Mouse (Mus musculus): ENCODE data around the gene Slc31a1. TPM values are rescaled to one million over a fixed set of nuclear protein-coding genes. Genes with fewer than 3 reads are reported as not detected.
A peak's percentile ranks its signal among the peaks of the same experiment; 100 is the strongest.

The Slc31a1 gene
- polyA plus RNA-seq, 1 experiment from 2014 or later: 63.7 TPM

DNA sequence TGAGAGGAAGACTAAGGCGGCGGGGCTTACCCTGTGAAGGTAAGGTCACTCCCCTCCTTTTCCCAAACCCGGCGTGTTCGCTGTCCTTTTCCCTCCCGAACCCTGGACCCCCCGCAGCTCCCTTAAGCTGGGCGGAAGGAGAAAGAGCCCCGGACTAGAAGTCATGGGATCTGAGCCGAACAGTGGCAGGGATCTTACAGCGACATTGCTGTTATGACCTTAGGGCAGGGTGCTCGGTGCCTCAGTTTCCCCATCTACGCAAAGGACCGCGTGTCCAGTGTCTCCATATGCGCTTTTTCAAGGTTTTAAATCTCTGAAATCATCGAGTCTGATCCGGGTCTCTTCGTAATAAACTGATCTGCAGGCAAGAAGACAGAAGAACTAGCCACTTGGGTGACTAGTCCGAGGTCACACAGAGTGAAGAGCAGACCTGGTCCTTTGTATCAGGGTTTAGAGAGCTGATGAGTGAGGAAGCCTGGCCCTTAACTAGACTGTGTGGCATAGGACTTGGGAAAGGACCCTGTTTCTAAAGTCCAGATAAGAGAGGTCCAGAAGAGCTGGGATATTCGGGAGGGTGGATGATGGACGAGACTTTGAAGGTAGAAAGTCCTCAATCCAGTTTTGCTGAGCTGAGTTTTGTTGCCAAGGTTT is 403 bp downstream of the Slc31a1 start:
- Histone ChIP-seq H3K9me3 (replicated peaks; ENCODE audit: control insufficient read depth, low read length) (no peaks in the 10 kb centered on the region), H3K36me3 (ENCODE audit: control insufficient read depth, insufficient read depth) (no peaks in the 10 kb centered on the region), H3K4me1 (ENCODE audit: control insufficient read depth, low read depth, low read length) (peaks cover 23% of the 10 kb centered on the region), H3K27ac (ENCODE audit: low read length) (peak overlapping the region; percentile 62), H3K9ac (ENCODE audit: low read depth, low read length) (peak overlapping the region; percentile 74), H3K4me2 (ENCODE audit: low read depth, low read length) (peak overlapping the region; percentile 87), H3K27me3 (ENCODE audit: control insufficient read depth, insufficient read depth, low read depth, low read length) (no peaks in the 10 kb centered on the region), H3K4me3 (ENCODE audit: low read depth, low read length) (peak overlapping the region; percentile 77)
- ATAC-seq (ENCODE audit: low read depth): no peak
- WGBS (ENCODE audit: insufficient replicate concordance): under 1% methylated on average over 22 of the region's 22 CpGs

GRCm38 (mm10) chr4:62361571-62361970 is 1.0 kb downstream of the Slc31a1 start:
- H3K9me3 ChIP-seq (replicated peaks; ENCODE audit: control insufficient read depth, low read length): no peaks in the 10 kb centered on the region
- peak overlapping the region; percentile 87 for H3K4me2 ChIP-seq (ENCODE audit: low read depth, low read length)
- peak overlapping the region; percentile 74 for H3K9ac ChIP-seq (ENCODE audit: low read depth, low read length)
- no peaks in the 10 kb centered on the region for H3K36me3 ChIP-seq (ENCODE audit: control insufficient read depth, insufficient read depth)
- WGBS (ENCODE audit: insufficient replicate concordance): 20% methylated on average over 6 of the region's 6 CpGs
- H3K4me3 ChIP-seq (ENCODE audit: low read depth, low read length): peak overlapping the region; percentile 77
- no peak for ATAC-seq (ENCODE audit: low read depth)
- H3K27ac ChIP-seq (ENCODE audit: low read length): peak overlapping the region; percentile 62
- no peaks in the 10 kb centered on the region for H3K27me3 ChIP-seq (ENCODE audit: control insufficient read depth, insufficient read depth, low read depth, low read length)
- H3K4me1 ChIP-seq (ENCODE audit: control insufficient read depth, low read depth, low read length): peaks cover 23% of the 10 kb centered on the region

DNA sequence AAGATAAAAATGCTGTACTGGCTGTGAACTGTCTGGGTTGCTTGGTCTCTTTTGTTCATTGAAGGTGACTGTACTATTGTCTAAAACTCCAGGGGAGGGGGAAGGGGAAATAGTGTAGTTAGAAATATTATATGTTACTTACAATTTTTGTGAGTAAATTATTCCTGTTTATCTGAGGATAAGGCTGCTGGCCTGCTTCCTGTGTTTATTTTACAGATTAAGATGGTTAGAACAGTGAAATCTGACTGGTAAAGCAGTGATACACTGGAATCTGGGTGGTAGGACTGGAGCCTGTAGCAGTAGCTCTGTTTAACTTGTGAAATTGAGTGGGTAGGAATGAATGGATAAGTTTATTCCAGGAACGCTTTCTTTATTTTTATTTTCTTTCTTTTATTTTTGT is 1.5 kb downstream of the Slc31a1 start:
- Histone ChIP-seq H3K9ac (ENCODE audit: low read depth, low read length) (peak overlapping the region; percentile 74), H3K9me3 (replicated peaks; ENCODE audit: control insufficient read depth, low read length) (no peaks in the 10 kb centered on the region), H3K4me3 (ENCODE audit: low read depth, low read length) (peak overlapping the region; percentile 77), H3K4me2 (ENCODE audit: low read depth, low read length) (peak overlapping the region; percentile 87), H3K27ac (ENCODE audit: low read length) (peak overlapping the region; percentile 62), H3K27me3 (ENCODE audit: control insufficient read depth, insufficient read depth, low read depth, low read length) (no peaks in the 10 kb centered on the region), H3K36me3 (ENCODE audit: control insufficient read depth, insufficient read depth) (no peaks in the 10 kb centered on the region), H3K4me1 (ENCODE audit: control insufficient read depth, low read depth, low read length) (peaks cover 23% of the 10 kb centered on the region)
- 72% methylated on average over 1 of the region's 1 CpGs for WGBS (ENCODE audit: insufficient replicate concordance)
- no peak for ATAC-seq (ENCODE audit: low read depth)

- no peaks in the 10 kb centered on the region for H3K27me3 ChIP-seq (ENCODE audit: control insufficient read depth, insufficient read depth, low read depth, low read length)
- peaks cover 27% of the 10 kb centered on the region for H3K4me1 ChIP-seq (ENCODE audit: control insufficient read depth, low read depth, low read length)
- H3K4me3 ChIP-seq (ENCODE audit: low read depth, low read length): peak overlapping the region; percentile 18; the same call in 1 of the 2 replicates
- WGBS (ENCODE audit: insufficient replicate concordance): 39% methylated on average over 2 of the region's 2 CpGs
- peak overlapping the region; percentile 87 for H3K4me2 ChIP-seq (ENCODE audit: low read depth, low read length)
- H3K9ac ChIP-seq (ENCODE audit: low read depth, low read length): no peak overlapping the region
- ATAC-seq (ENCODE audit: low read depth): no peak
- H3K36me3 ChIP-seq (ENCODE audit: control insufficient read depth, insufficient read depth): no peaks in the 10 kb centered on the region
- H3K9me3 ChIP-seq (replicated peaks; ENCODE audit: control insufficient read depth, low read length): no peaks in the 10 kb centered on the region
- no peak overlapping the region for H3K27ac ChIP-seq (ENCODE audit: low read length)
Observed at GRCm38 (mm10) chr4:62362437-62362836, 1.9 kb downstream of the Slc31a1 start.

DNA sequence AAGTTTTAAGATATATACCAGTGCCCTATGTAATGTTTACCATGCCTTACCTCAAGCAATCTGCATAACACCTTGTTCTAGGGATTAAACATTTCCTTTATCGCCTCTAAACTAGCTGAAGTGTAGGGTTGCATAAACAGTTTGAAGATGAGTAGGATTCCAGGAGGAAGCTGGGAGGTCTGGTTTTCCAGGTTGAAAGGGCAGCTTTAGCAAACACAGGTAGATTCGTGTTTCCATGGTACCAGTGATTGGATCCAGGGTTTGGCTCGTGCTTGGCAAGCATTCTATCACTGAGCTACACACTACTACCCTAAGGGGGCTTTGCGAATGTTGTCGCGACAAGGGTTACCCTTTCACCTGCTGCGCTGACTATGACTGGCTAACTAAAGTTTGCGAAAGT is 3.8 kb downstream of the Slc31a1 start:
- Histone ChIP-seq H3K4me2 (ENCODE audit: low read depth, low read length) (0 out of 2 replicates have a peak overlapping the region, but pooled peaks have one; percentile 7), H3K4me3 (ENCODE audit: low read depth, low read length) (no peak overlapping the region), H3K9me3 (replicated peaks; ENCODE audit: control insufficient read depth, low read length) (no peaks in the 10 kb centered on the region), H3K27me3 (ENCODE audit: control insufficient read depth, insufficient read depth, low read depth, low read length) (no peaks in the 10 kb centered on the region), H3K27ac (ENCODE audit: low read length) (no peak overlapping the region; the same call in 1 of the 2 replicates), H3K36me3 (ENCODE audit: control insufficient read depth, insufficient read depth) (no peaks in the 10 kb centered on the region), H3K9ac (ENCODE audit: low read depth, low read length) (no peak overlapping the region), H3K4me1 (ENCODE audit: control insufficient read depth, low read depth, low read length) (peaks cover 26% of the 10 kb centered on the region)
- 77% methylated on average over 8 of the region's 8 CpGs for WGBS (ENCODE audit: insufficient replicate concordance)
- ATAC-seq (ENCODE audit: low read depth): no peak

- 62% methylated on average over 4 of the region's 4 CpGs for WGBS (ENCODE audit: insufficient replicate concordance)
- ATAC-seq (ENCODE audit: low read depth): no peak
- Histone ChIP-seq H3K4me1 (ENCODE audit: control insufficient read depth, low read depth, low read length) (peaks cover 39% of the 10 kb centered on the region), H3K9ac (ENCODE audit: low read depth, low read length) (no peak overlapping the region), H3K27me3 (ENCODE audit: control insufficient read depth, insufficient read depth, low read depth, low read length) (no peaks in the 10 kb centered on the region), H3K4me3 (ENCODE audit: low read depth, low read length) (no peak overlapping the region), H3K27ac (ENCODE audit: low read length) (peak overlapping the region; percentile 54), H3K4me2 (ENCODE audit: low read depth, low read length) (no peak overlapping the region; the same call in 1 of the 2 replicates), H3K36me3 (ENCODE audit: control insufficient read depth, insufficient read depth) (no peaks in the 10 kb centered on the region), H3K9me3 (replicated peaks; ENCODE audit: control insufficient read depth, low read length) (no peaks in the 10 kb centered on the region)
Observed at GRCm38 (mm10) chr4:62366291-62366690, 5.8 kb downstream of the Slc31a1 start.

- Histone ChIP-seq H3K9ac (ENCODE audit: low read depth, low read length) (no peak overlapping the region), H3K4me1 (ENCODE audit: control insufficient read depth, low read depth, low read length) (peaks cover 50% of the 10 kb centered on the region), H3K4me3 (ENCODE audit: low read depth, low read length) (no peak overlapping the region), H3K4me2 (ENCODE audit: low read depth, low read length) (peak overlapping the region; percentile 14; the same call in 1 of the 2 replicates), H3K27me3 (ENCODE audit: control insufficient read depth, insufficient read depth, low read depth, low read length) (no peaks in the 10 kb centered on the region), H3K27ac (ENCODE audit: low read length) (peak overlapping the region; percentile 16), H3K36me3 (ENCODE audit: control insufficient read depth, insufficient read depth) (no peaks in the 10 kb centered on the region), H3K9me3 (replicated peaks; ENCODE audit: control insufficient read depth, low read length) (no peaks in the 10 kb centered on the region)
- ATAC-seq (ENCODE audit: low read depth): peak; percentile 19; the same call in 1 of the 2 replicates
- 42% methylated on average over 6 of the region's 6 CpGs for WGBS (ENCODE audit: insufficient replicate concordance)
Observed at GRCm38 (mm10) chr4:62367586-62367985, 7.1 kb downstream of the Slc31a1 start.

- no peaks in the 10 kb centered on the region for H3K27me3 ChIP-seq (ENCODE audit: control insufficient read depth, insufficient read depth, low read depth, low read length)
- H3K4me1 ChIP-seq (ENCODE audit: control insufficient read depth, low read depth, low read length): peaks cover 63% of the 10 kb centered on the region
- peak overlapping the region; percentile 3; the same call in 1 of the 2 replicates for H3K9ac ChIP-seq (ENCODE audit: low read depth, low read length)
- H3K4me3 ChIP-seq (ENCODE audit: low read depth, low read length): no peak overlapping the region
- H3K9me3 ChIP-seq (replicated peaks; ENCODE audit: control insufficient read depth, low read length): no peaks in the 10 kb centered on the region
- no peaks in the 10 kb centered on the region for H3K36me3 ChIP-seq (ENCODE audit: control insufficient read depth, insufficient read depth)
- H3K27ac ChIP-seq (ENCODE audit: low read length): peak overlapping the region; percentile 73
- 8% methylated on average over 3 of the region's 3 CpGs for WGBS (ENCODE audit: insufficient replicate concordance)
- peak; percentile 70 for ATAC-seq (ENCODE audit: low read depth)
- peak overlapping the region; percentile 30; the same call in 1 of the 2 replicates for H3K4me2 ChIP-seq (ENCODE audit: low read depth, low read length)
Observed at GRCm38 (mm10) chr4:62369091-62369490, 8.6 kb downstream of the Slc31a1 start.

DNA sequence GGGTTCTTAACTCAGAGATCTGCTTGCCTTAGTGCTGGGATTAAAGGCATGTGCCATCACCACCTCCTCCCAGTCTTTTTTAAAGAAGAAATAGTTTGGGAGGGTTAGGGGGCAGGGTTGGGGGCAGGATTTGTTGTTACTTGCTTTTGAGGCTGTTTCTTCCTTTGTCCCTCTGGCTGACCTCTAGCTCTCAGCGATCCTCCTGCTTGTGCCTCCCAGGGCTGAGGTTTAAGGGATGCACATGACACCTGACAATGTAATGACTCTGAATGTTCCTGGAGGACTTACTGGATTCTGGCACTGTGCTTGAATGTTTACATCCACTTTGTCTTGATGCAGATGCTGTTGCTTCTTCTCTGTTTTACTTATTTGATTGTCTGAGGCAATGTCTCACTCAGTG is 11.9 kb downstream of the Slc31a1 start:
- no peaks in the 10 kb centered on the region for H3K36me3 ChIP-seq (ENCODE audit: control insufficient read depth, insufficient read depth)
- H3K9ac ChIP-seq (ENCODE audit: low read depth, low read length): no peak overlapping the region
- WGBS (ENCODE audit: insufficient replicate concordance): 60% methylated on average over 1 of the region's 1 CpGs
- no peaks in the 10 kb centered on the region for H3K27me3 ChIP-seq (ENCODE audit: control insufficient read depth, insufficient read depth, low read depth, low read length)
- no peaks in the 10 kb centered on the region for H3K9me3 ChIP-seq (replicated peaks; ENCODE audit: control insufficient read depth, low read length)
- ATAC-seq (ENCODE audit: low read depth): no peak
- no peak overlapping the region for H3K4me3 ChIP-seq (ENCODE audit: low read depth, low read length)
- no peak overlapping the region for H3K4me2 ChIP-seq (ENCODE audit: low read depth, low read length)
- 0 out of 2 replicates have a peak overlapping the region, but pooled peaks have one; percentile 40 for H3K27ac ChIP-seq (ENCODE audit: low read length)
- peaks cover 66% of the 10 kb centered on the region for H3K4me1 ChIP-seq (ENCODE audit: control insufficient read depth, low read depth, low read length)
